Mouse (Mus musculus) bone marrow, adult 2 months (tissue): ENCODE data around the gene Zfp449.

Source experiments
- CTCF ChIP-seq: fragments of 200-500 bp; IDR thresholded peaks from 2 replicates; pipeline ENCODE4 v1.5.1; 2011; ENCODE audit warnings: low read length, control low read depth; ENCODE audit not compliant: control insufficient read depth, insufficient read depth
- POLR2A ChIP-seq: fragments of 200-500 bp; IDR thresholded peaks from 2 replicates; pipeline ENCODE4 v1.6.1; 2011; ENCODE audit warnings: low read depth, mild to moderate bottlenecking, control low read depth, low read length, borderline replicate concordance; ENCODE audit not compliant: control insufficient read depth

- TF ChIP-seq CTCF (no peak), POLR2A (no peak)
Measured at GRCm38 (mm10) chrX:56384142-56384541, 37.9 kb downstream of the Zfp449 start.
